Mouse (Mus musculus) neural tube, embryonic 15.5 days (tissue): ENCODE data around the gene Amt. TPM values are rescaled to one million over a fixed set of nuclear protein-coding genes. Genes with fewer than 3 reads are reported as not detected.
"Not testable (repeated sequence)": the region's sequence is repeated elsewhere in the genome, so short reads cannot be mapped to it uniquely, and the experiment has no call there.

Source experiments
- ATAC-seq: fragments of 200-750 bp; cut with Nextera tagmentation; 2 replicates; pipeline ENCODE4 v1.8.0; 2017; ENCODE audit warnings: mild to moderate bottlenecking, moderate TSS enrichment, moderate library complexity; ENCODE audit not compliant: low FRiP score
- H3K27ac ChIP-seq: fragments of 300-500 bp; sonication (generic); replicated peaks from 2 replicates; pipeline ENCODE4 v1.5.1; 2015; ENCODE audit warnings: mild to moderate bottlenecking, inconsistent platforms
- H3K27me3 ChIP-seq: fragments of 300-500 bp; sonication (generic); replicated peaks from 2 replicates; pipeline ENCODE4 v1.6.1; 2015; ENCODE audit warnings: inconsistent platforms
- H3K36me3 ChIP-seq: fragments of 300-500 bp; sonication (generic); 2 replicates; pipeline ENCODE4 v1.6.1; 2015; ENCODE audit warnings: inconsistent platforms
- H3K4me1 ChIP-seq: fragments of 300-500 bp; sonication (generic); 2 replicates; pipeline ENCODE4 v1.6.1; 2015; ENCODE audit warnings: inconsistent platforms
- H3K4me2 ChIP-seq: fragments of 300-500 bp; sonication (generic); 2 replicates; pipeline ENCODE4 v1.6.1; 2015; ENCODE audit warnings: inconsistent platforms, mild to moderate bottlenecking, moderate library complexity
- H3K4me3 ChIP-seq: fragments of 300-500 bp; sonication (generic); replicated peaks from 2 replicates; pipeline ENCODE4 v1.5.1; 2015; ENCODE audit warnings: mild to moderate bottlenecking, inconsistent platforms
- H3K9ac ChIP-seq: fragments of 300-500 bp; sonication (generic); replicated peaks from 2 replicates; pipeline ENCODE4 v1.6.1; 2015; ENCODE audit warnings: mild to moderate bottlenecking, inconsistent platforms
- H3K9me3 ChIP-seq: fragments of 300-500 bp; sonication (generic); replicated peaks from 2 replicates; pipeline ENCODE4 v1.6.1; 2016; ENCODE audit warnings: inconsistent platforms
- WGBS: fragments of 180-500 bp; shearing (Covaris S2); methylation state at CpG from one replicate; pipeline ENCODE4 v1.1.7; 2015; ENCODE audit warnings: mixed read lengths; 5-methylcytosine and 5-hydroxymethylcytosine counted together
- polyA plus RNA-seq: library from polyadenylated mRNA; unstranded; fragments of >200 nt; fragmentation: Nextera tagmentation; extraction: Ambion mirVana; gene quantifications from 2 replicates; pipeline ENCODE4 v1.2.1, GENCODE M21; 2015

Amt gene
- polyA plus RNA-seq, 1 experiment from 2014 or later: 30.5 TPM

- Histone ChIP-seq H3K9me3 (no peaks in the 10 kb centered on the region), H3K9ac (peak overlapping the region; percentile 24; the same call in 1 of the 2 replicates), H3K27ac (no peak overlapping the region), H3K4me2 (peak overlapping the region; percentile 61), H3K36me3 (peaks cover 11% of the 10 kb centered on the region), H3K27me3 (no peaks in the 10 kb centered on the region), H3K4me3 (peak overlapping the region; percentile 29), H3K4me1 (peaks cover 59% of the 10 kb centered on the region)
- WGBS: 62% methylated on average over 2 of the region's 2 CpGs
- ATAC-seq: no peak
Observed at GRCm38 (mm10) chr9:108308141-108308540, 11.5 kb downstream of the Amt start.

- over 99% methylated on average over 3 of the region's 3 CpGs for WGBS
- H3K27ac ChIP-seq: no peak overlapping the region
- no peak overlapping the region for H3K4me2 ChIP-seq
- H3K4me3 ChIP-seq: no peak overlapping the region
- H3K9ac ChIP-seq: no peak overlapping the region
- H3K36me3 ChIP-seq: peaks cover 4% of the 10 kb centered on the region; the same call in 1 of the 2 replicates
- H3K9me3 ChIP-seq: no peaks in the 10 kb centered on the region
- H3K4me1 ChIP-seq: no peaks in the 10 kb centered on the region
- no peak for ATAC-seq
- no peaks in the 10 kb centered on the region for H3K27me3 ChIP-seq
Observed at GRCm38 (mm10) chr9:108317572-108317971, 20.9 kb downstream of the Amt start.

DNA sequence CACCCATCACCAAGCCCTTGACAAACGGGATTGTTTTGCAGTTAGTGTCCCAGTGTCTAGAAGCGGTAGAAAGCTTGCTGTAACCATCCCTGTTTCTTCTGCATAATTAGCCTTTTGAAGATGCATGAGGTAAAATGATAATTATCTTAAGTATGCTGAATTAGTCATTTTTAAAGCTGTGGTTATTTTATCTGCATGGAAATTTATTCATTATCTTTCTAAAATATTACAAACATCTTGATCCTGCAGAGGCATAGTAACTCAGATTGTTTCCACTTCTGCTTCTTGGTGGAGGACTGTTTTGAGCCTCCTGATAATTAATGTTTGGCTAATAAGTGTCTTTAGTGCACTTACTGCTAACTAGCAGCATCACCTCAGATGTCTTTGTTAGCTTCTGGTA, 21.8 kb downstream of the Amt start:
- H3K27me3 ChIP-seq: no peaks in the 10 kb centered on the region
- no peaks in the 10 kb centered on the region for H3K9me3 ChIP-seq
- peaks cover 4% of the 10 kb centered on the region; the same call in 1 of the 2 replicates for H3K36me3 ChIP-seq
- ATAC-seq: no peak
- 75% methylated on average over 2 of the region's 2 CpGs for WGBS
- H3K4me2 ChIP-seq: no peak overlapping the region
- no peak overlapping the region for H3K27ac ChIP-seq
- no peak overlapping the region for H3K4me3 ChIP-seq
- H3K9ac ChIP-seq: no peak overlapping the region
- H3K4me1 ChIP-seq: no peaks in the 10 kb centered on the region

- H3K4me2 ChIP-seq, H3K27ac ChIP-seq, H3K27me3 ChIP-seq, H3K36me3 ChIP-seq, H3K4me3 ChIP-seq, H3K9me3 ChIP-seq, H3K4me1 ChIP-seq, ATAC-seq, H3K9ac ChIP-seq: not testable (repeated sequence)
- 94% methylated on average over 7 of the region's 7 CpGs for WGBS
Observed at GRCm38 (mm10) chr9:108322054-108322453, 25.4 kb downstream of the Amt start.

DNA sequence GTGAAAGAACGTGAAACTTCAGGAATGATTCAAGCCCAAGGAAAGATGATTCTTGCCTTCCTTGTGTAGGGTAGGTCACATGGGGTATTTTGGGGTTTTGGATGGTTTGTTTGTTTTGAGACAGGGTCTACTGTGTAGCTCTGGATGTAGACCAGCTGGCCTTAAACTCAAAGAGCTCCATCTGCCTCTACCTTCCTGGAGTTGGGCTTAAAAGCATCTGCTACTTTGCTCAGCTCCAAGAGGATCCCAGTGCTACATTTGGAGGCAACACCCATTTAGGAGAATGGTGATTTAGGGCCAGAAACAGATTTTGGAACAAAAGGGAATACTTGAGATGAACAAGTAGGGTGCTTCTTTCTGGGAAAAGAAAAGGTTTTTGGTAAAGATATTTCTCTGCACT, 28.1 kb downstream of the Amt start:
- Histone ChIP-seq H3K4me3 (no peak overlapping the region), H3K9ac (no peak overlapping the region), H3K4me1 (no peaks in the 10 kb centered on the region), H3K36me3 (peaks cover 27% of the 10 kb centered on the region), H3K27me3 (no peaks in the 10 kb centered on the region), H3K9me3 (no peaks in the 10 kb centered on the region), H3K27ac (no peak overlapping the region), H3K4me2 (no peak overlapping the region)
- ATAC-seq: no peak
- 97% methylated on average over 1 of the region's 1 CpGs for WGBS

DNA sequence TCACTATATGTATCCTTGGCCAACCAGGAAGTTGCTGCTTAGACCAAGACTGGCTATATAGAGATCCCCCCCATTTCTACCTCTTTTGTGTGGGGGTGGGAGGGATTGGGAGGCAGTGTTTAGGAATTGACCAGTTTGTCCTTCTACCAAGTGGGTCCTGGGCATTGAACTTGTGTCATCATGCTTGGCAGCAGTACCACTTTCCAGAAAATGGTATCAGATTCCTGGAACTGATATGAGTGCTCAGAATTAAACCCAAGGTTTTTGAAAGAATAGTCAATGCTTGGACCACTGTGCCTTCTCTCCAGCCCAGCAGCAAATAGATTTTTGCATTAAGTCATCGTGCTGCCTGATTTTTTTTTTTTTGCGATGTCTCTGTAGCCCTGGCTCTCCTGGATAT, 29.2 kb downstream of the Amt start:
- Histone ChIP-seq H3K27ac (no peak overlapping the region), H3K4me2 (no peak overlapping the region), H3K4me3 (no peak overlapping the region), H3K4me1 (no peaks in the 10 kb centered on the region), H3K36me3 (peaks cover 34% of the 10 kb centered on the region), H3K9ac (no peak overlapping the region), H3K27me3 (no peaks in the 10 kb centered on the region), H3K9me3 (no peaks in the 10 kb centered on the region)
- 98% methylated on average over 2 of the region's 2 CpGs for WGBS
- no peak for ATAC-seq

GRCm38 (mm10) chr9:108337848-108338550, 41.3 kb downstream of the Amt start:
- H3K4me3 ChIP-seq: peak overlapping the region; percentile 74
- H3K27ac ChIP-seq: peak overlapping the region; percentile 94
- H3K36me3 ChIP-seq: peaks cover 22% of the 10 kb centered on the region
- no peak overlapping the region for H3K9ac ChIP-seq
- no peaks in the 10 kb centered on the region for H3K27me3 ChIP-seq
- peaks cover 29% of the 10 kb centered on the region for H3K4me1 ChIP-seq
- WGBS: 68% methylated on average over 10 of the region's 10 CpGs
- no peak for ATAC-seq
- peak overlapping the region; percentile 71 for H3K4me2 ChIP-seq
- no peaks in the 10 kb centered on the region for H3K9me3 ChIP-seq

- no peak for ATAC-seq
Observed at GRCm38 (mm10) chr9:108338551-108338885, 41.9 kb downstream of the Amt start.

DNA sequence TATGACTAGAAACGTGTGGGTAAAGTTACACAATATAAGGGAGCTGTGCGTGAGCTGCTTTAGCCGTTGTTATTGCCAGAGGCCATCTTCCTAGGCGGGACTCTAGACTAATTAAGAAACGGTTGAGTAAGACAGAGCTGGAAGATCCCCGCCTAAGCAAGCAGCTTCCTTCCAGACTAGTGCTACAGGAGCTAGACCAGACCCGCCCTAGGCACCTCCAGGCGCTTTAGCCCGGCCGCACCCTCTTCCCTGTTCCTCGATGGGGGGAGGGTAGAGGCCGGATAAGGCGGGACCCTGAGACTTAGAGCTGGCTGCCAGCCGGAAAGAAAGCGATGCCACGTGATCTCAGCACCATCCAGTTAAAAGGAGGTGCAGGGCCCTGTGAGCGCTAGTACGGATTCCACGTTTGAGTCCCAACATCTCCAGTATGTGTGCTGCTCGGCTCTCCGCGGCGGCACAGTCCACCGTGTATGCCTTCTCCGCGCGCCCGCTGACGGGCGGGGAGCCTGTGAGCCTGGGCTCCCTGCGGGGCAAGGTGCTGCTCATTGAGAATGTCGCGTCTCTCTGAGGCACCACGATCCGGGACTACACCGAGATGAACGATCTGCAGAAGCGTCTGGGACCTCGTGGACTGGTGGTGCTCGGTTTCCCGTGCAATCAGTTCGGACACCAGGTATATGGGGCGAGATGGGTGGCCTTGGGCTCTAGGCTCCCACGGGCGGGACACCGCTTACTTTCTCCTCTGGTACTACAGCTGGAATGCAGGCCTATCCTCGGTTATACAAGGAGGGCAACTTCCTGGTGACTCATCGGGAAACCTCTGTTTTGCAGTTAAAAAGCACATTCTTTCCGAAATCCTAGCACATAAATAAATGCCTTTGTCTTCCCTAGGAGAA, 42.5 kb downstream of the Amt start, which contains the start of gene Gpx1:
Gpx1 (plus strand) TSS at position 18 of the 896 bp plus-strand sequence.
- H3K4me1 ChIP-seq: peaks cover 29% of the 10 kb centered on the region
- peaks cover 18% of the 10 kb centered on the region for H3K36me3 ChIP-seq
- no peaks in the 10 kb centered on the region for H3K9me3 ChIP-seq
- ATAC-seq: peak; percentile 96
- under 1% methylated on average over 49 of the region's 49 CpGs for WGBS
- peak within 1 kb of the TSS; percentile 74 for H3K4me3 ChIP-seq
- peak within 1 kb of the TSS; percentile 84 for H3K9ac ChIP-seq
- H3K27ac ChIP-seq: peak within 1 kb of the TSS; percentile 94
- H3K27me3 ChIP-seq: no peaks in the 10 kb centered on the region
- peak within 1 kb of the TSS; percentile 71 for H3K4me2 ChIP-seq

More at GRCm38 (mm10) chr9:108338551-108338885, 41.9 kb downstream of the Amt start:
- Histone ChIP-seq H3K36me3 (peaks cover 18% of the 10 kb centered on the region), H3K4me3 (peak overlapping the region; percentile 74), H3K4me1 (peaks cover 29% of the 10 kb centered on the region), H3K4me2 (peak overlapping the region; percentile 71), H3K9ac (peak overlapping the region; percentile 84), H3K9me3 (no peaks in the 10 kb centered on the region), H3K27me3 (no peaks in the 10 kb centered on the region), H3K27ac (peak overlapping the region; percentile 94)
- 27% methylated on average over 6 of the region's 6 CpGs for WGBS

DNA sequence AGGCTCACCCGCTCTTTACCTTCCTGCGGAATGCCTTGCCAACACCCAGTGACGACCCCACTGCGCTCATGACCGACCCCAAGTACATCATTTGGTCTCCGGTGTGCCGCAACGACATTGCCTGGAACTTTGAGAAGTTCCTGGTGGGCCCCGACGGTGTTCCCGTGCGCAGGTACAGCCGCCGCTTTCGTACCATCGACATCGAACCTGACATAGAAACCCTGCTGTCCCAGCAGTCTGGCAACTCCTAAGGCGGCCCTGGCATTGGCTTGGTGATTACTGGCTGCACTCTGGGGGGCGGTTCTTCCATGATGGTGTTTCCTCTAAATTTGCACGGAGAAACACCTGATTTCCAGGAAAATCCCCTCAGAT, 43.2 kb downstream of the Amt start:
- WGBS: 11% methylated on average over 20 of the region's 20 CpGs

DNA sequence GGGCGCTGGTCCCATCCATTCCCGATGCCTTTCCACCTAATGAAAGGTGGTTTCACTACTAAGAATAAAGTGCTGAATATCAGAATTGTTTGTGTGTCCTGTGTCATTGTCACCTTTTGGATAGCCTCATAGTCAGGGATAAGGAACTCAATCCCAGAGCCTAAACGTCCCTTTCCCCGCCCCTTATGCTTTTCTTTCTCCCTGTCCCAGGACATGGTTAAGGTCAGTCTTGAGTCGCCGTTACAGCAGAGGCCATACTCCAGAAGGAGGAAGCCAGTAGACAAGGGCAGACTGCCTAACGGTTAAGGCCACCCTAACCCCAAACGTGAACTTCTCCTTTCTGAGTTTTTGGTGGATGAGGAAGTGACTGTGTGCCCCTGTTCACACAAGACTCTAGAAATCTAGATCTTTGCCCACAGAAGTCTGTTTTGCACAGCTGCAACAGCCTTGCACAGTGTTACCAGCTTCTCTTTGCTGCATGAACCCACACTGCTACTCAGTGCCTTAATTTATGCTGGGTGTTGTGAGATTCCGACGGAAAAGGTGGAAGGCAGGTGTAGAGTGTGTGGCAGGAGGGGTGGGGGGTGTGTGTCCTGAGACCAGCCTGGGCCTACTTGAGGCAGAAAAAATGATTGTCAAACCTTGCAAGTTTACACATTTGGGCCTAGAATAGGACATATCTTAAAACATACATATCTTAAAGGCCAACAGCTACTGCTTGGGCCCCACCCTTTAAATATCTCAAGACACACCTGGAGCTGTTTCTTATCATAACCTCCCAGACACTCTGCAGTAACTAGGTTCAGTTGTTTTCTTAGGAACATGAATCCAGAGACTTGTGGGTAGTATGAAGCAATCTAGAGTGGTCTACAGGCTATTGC, 43.8 kb downstream of the Amt start:
- Histone ChIP-seq H3K9me3 (no peaks in the 10 kb centered on the region), H3K36me3 (peaks cover 7% of the 10 kb centered on the region), H3K27ac (no peak overlapping the region), H3K4me1 (peaks cover 29% of the 10 kb centered on the region), H3K4me2 (peak overlapping the region; percentile 71), H3K9ac (peak overlapping the region; percentile 84), H3K4me3 (peak overlapping the region; percentile 74), H3K27me3 (no peaks in the 10 kb centered on the region)
- 61% methylated on average over 10 of the region's 10 CpGs for WGBS
- ATAC-seq: no peak

More for the DNA sequence above, 43.2 kb downstream of the Amt start:
- peaks cover 13% of the 10 kb centered on the region for H3K36me3 ChIP-seq
- peaks cover 29% of the 10 kb centered on the region for H3K4me1 ChIP-seq
- H3K27ac ChIP-seq: peak overlapping the region; percentile 94
- no peaks in the 10 kb centered on the region for H3K27me3 ChIP-seq
- H3K9ac ChIP-seq: peak overlapping the region; percentile 84
- no peaks in the 10 kb centered on the region for H3K9me3 ChIP-seq
- peak; percentile 9; the same call in 1 of the 2 replicates for ATAC-seq
- H3K4me2 ChIP-seq: peak overlapping the region; percentile 71
- peak overlapping the region; percentile 74 for H3K4me3 ChIP-seq
